ENCODE assay signal across 8 mouse cellular contexts in genomic region chr17:23924531-23925007, GRCm38 (mm10). TPM values are rescaled to one million over a fixed set of nuclear protein-coding genes. Genes with fewer than 3 reads are reported as not detected.
DNase-seq lines count a peak whose midpoint lies in the region; ATAC-seq lines count a peak whose summit lies in the region.

No protein-coding gene starts in this region.

- WGBS in hindbrain, embryonic 13.5 days, result under 1% methylated on average over 29 of the region's 29 CpGs

- peaks cover 11% of the 10 kb centered on the region for H3K4me1 ChIP-seq in hindbrain, embryonic 13.5 days (replicated peaks)

- H3K27me3 ChIP-seq in hindbrain, embryonic 13.5 days, result no peaks in the 10 kb centered on the region

- H3K27ac ChIP-seq in hindbrain, embryonic 13.5 days, result peak overlapping the region; percentile 93

- peak; percentile 97 for ATAC-seq in hindbrain, embryonic 13.5 days (ENCODE audit: low FRiP score)

- H3K4me2 ChIP-seq in hindbrain, embryonic 13.5 days, result peak overlapping the region; percentile 79

- no peaks in the 10 kb centered on the region for H3K9me3 ChIP-seq in hindbrain, embryonic 13.5 days

- H3K4me3 ChIP-seq in hindbrain, embryonic 13.5 days, result peak overlapping the region; percentile 57

- DNase-seq in Muller cell, postnatal 12 days (ENCODE audit: inconsistent ontology term), result peak; percentile 98
- peak; percentile 97 for DNase-seq in cerebellum, adult 9-11 months
- peak; percentile 85 to 91 for DNase-seq in frontal cortex, postnatal 10 days (ENCODE audit: low spot score in 2 of 2)
- DNase-seq in layer of hippocampus, postnatal 25 days (ENCODE audit: extremely low spot score in 1 of 2, low spot score in 1 of 2), result peak; percentile 77 to 84
- peak; percentile 93 for DNase-seq in lung, postnatal 25 days (ENCODE audit: low spot score)
- peak; percentile 92 for DNase-seq in retina, embryonic 14.5 days (ENCODE audit: low spot score)
- peak; percentile 83 for DNase-seq in thymus, postnatal 4 days

- H3K9ac ChIP-seq in hindbrain, embryonic 13.5 days, result peak overlapping the region; percentile 68

- no peaks in the 10 kb centered on the region for H3K36me3 ChIP-seq in hindbrain, embryonic 13.5 days

RNA-seq across cellular contexts. Expression of gene Dcpp3, which starts 7.3 kb away (rescaled TPM):
- not detected in 2 replicates for polyA plus RNA-seq in hindbrain, embryonic 13.5 days (2015; fragmentation: Nextera tagmentation; extraction: Ambion mirVana)
- total RNA-seq in layer of hippocampus, postnatal 25 days (2021), result not detected

RNA-seq across cellular contexts. Expression of gene Sbp, which starts 16.9 kb away (rescaled TPM):
- not detected in 2 replicates for polyA plus RNA-seq in hindbrain, embryonic 13.5 days (2015; fragmentation: Nextera tagmentation; extraction: Ambion mirVana)
- not detected for total RNA-seq in layer of hippocampus, postnatal 25 days (2021)

RNA-seq across cellular contexts. Expression of gene Sbpl, which starts 30.5 kb away (rescaled TPM):
- polyA plus RNA-seq in hindbrain, embryonic 13.5 days (2015; fragmentation: Nextera tagmentation; extraction: Ambion mirVana), result not detected in 2 replicates
- total RNA-seq in layer of hippocampus, postnatal 25 days (2021), result not detected

RNA-seq across cellular contexts. Expression of gene Dcpp2, which starts 43.9 kb away (rescaled TPM):
- not detected in 2 replicates for polyA plus RNA-seq in hindbrain, embryonic 13.5 days (2015; fragmentation: Nextera tagmentation; extraction: Ambion mirVana)
- total RNA-seq in layer of hippocampus, postnatal 25 days (2021), result not detected

RNA-seq across cellular contexts. Expression of gene Dcpp1, which starts 43.9 kb away (rescaled TPM):
- polyA plus RNA-seq in hindbrain, embryonic 13.5 days (2015; fragmentation: Nextera tagmentation; extraction: Ambion mirVana), result not detected in 2 replicates
- not detected for total RNA-seq in layer of hippocampus, postnatal 25 days (2021)

Comparison
In these comparisons a context has a peak if more than half of its experiments do, and no peak if none do; other contexts are left out.
1. Peak in every context shown above with its lines: DNase-seq, ATAC-seq, H3K4me3 ChIP-seq and H3K27ac ChIP-seq.